Mouse (Mus musculus) intestine, embryonic 14.5 days (tissue): Measurements from ENCODE around the gene Slfn3. TPM values are rescaled to one million over a fixed set of nuclear protein-coding genes. Genes with fewer than 3 reads are reported as not detected.
"Not testable (repeated sequence)": the region's sequence is repeated elsewhere in the genome, so short reads cannot be mapped to it uniquely, and the experiment has no call there.

Source experiments
- ATAC-seq: fragments of 200-750 bp; cut with Nextera tagmentation; replicated peaks from 2 replicates; pipeline ENCODE4 v1.8.0; 2017; ENCODE audit warnings: low read depth, moderate number of reproducible peaks, moderate TSS enrichment, moderate library complexity; ENCODE audit not compliant: low FRiP score, low TSS enrichment
- DNase-seq: peaks from one replicate; pipeline ENCODE4 v3.0.0-alpha.2; 2018; ENCODE audit warnings: low spot score
- H3K27ac ChIP-seq: fragments of 300-500 bp; sonication (generic); 2 replicates; pipeline ENCODE4 v1.5.1; 2014; ENCODE audit warnings: low read depth, mild to moderate bottlenecking, control low read depth
- H3K27me3 ChIP-seq: fragments of 300-500 bp; sonication (generic); replicated peaks from 2 replicates; pipeline ENCODE4 v1.6.1; 2014; ENCODE audit warnings: low read length, control low read depth; ENCODE audit not compliant: control insufficient read depth, insufficient read depth
- H3K36me3 ChIP-seq: fragments of 300-500 bp; sonication (generic); 2 replicates; pipeline ENCODE4 v1.6.1; 2014; ENCODE audit warnings: low read length, control low read depth; ENCODE audit not compliant: control insufficient read depth, insufficient read depth
- H3K4me1 ChIP-seq: fragments of 300-500 bp; sonication (generic); replicated peaks from 2 replicates; pipeline ENCODE4 v1.6.1; 2014; ENCODE audit warnings: low read length, control low read depth, mixed read lengths; ENCODE audit not compliant: control insufficient read depth, insufficient read depth
- H3K4me2 ChIP-seq: fragments of 300-500 bp; sonication (generic); 2 replicates; pipeline ENCODE4 v1.6.1; 2014; ENCODE audit warnings: low read length
- H3K4me3 ChIP-seq: fragments of 300-500 bp; sonication (generic); 2 replicates; pipeline ENCODE4 v1.5.1; 2014; ENCODE audit warnings: low read depth, low read length, control low read depth, mixed read lengths
- H3K9ac ChIP-seq: fragments of 300-500 bp; sonication (generic); 2 replicates; pipeline ENCODE4 v1.6.1; 2014; ENCODE audit warnings: mild to moderate bottlenecking, low read length
- H3K9me3 ChIP-seq: fragments of 300-500 bp; sonication (generic); 2 replicates; pipeline ENCODE4 v1.6.1; 2016; ENCODE audit warnings: low read length, control low read depth; ENCODE audit not compliant: control insufficient read depth
- WGBS: fragments of 180-500 bp; shearing (Covaris S2); extraction: QIAGEN DNeasy Blood & Tissue Kit; methylation state at CpG from one replicate; pipeline ENCODE4 v1.1.7; 2014; 5-methylcytosine and 5-hydroxymethylcytosine counted together
- polyA plus RNA-seq: library from polyadenylated mRNA; unstranded; fragments of >200 nt; fragmentation: Nextera tagmentation; extraction: Ambion mirVana; gene quantifications from 2 replicates; pipeline ENCODE4 v1.2.1, GENCODE M21; 2014

Gene Slfn3
- polyA plus RNA-seq, 1 experiment from 2014 or later: 0.85 TPM

- DNase-seq (no peak), ATAC-seq (no peak)
- H3K27ac ChIP-seq: no peak overlapping the region
- no peak overlapping the region for H3K9ac ChIP-seq
- no peak overlapping the region for H3K4me3 ChIP-seq
- no peaks in the 10 kb centered on the region for H3K36me3 ChIP-seq
- H3K27me3 ChIP-seq: no peaks in the 10 kb centered on the region
- no peaks in the 10 kb centered on the region for H3K9me3 ChIP-seq
- 24% methylated on average over 2 of the region's 2 CpGs for WGBS
- H3K4me1 ChIP-seq: no peaks in the 10 kb centered on the region
- no peak overlapping the region for H3K4me2 ChIP-seq
Measured at GRCm38 (mm10) chr11:83239811-83240210, 48.7 kb downstream of the Slfn3 start.

GRCm38 (mm10) chr11:83257211-83257610 lies 66.1 kb downstream of the Slfn3 start:
- H3K9me3 ChIP-seq, ATAC-seq, DNase-seq, H3K4me2 ChIP-seq, H3K36me3 ChIP-seq, H3K27ac ChIP-seq, H3K4me1 ChIP-seq, H3K9ac ChIP-seq, H3K27me3 ChIP-seq, H3K4me3 ChIP-seq: not testable (repeated sequence)
- 35% methylated on average over 5 of the region's 5 CpGs for WGBS

DNA sequence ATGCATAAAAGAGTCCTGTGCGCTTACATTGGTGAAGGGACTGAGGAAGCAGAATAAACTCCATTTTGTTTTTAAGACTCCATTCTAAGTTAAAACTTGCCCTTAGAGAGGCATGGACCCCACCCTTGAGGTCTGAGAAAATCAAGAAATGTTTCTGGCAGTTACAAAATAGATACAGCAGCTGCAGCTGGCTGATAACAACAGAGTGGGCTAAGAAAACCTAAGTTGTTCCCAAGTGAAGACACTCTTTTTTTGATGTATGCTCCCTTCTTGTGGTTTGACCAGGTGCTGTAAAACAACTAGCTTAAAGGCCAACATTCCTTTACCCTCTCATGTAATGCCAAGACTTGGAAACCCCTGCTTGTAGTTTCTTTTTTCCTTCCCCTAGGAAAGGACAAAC lies 71.5 kb downstream of the Slfn3 start:
- Histone ChIP-seq H3K4me1 (no peaks in the 10 kb centered on the region), H3K36me3 (no peaks in the 10 kb centered on the region), H3K9ac (no peak overlapping the region), H3K27ac (no peak overlapping the region), H3K27me3 (no peaks in the 10 kb centered on the region), H3K4me3 (no peak overlapping the region), H3K9me3 (no peaks in the 10 kb centered on the region), H3K4me2 (no peak overlapping the region)
- ATAC-seq (no peak), DNase-seq (no peak)
- WGBS: 89% methylated on average over 1 of the region's 1 CpGs

DNA sequence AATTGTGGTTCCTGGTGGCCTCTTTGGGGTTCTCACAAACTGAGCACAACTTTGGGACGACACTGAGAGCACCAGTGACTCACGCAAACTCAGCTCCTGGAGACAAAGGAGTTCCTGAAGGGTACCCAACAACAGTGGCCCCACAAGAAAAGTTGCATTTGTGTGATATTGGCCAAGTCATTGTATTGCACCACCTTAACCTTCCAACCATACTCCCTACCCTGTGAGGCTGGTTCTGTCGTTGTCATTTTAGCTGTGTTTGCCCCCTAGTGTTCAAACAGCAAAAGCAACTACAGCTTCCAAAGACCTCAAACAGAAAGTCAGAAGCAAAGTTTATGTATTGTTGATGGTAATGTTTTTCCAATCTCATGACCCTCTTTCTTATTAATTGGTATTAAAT lies 72.0 kb downstream of the Slfn3 start:
- WGBS: 56% methylated on average over 3 of the region's 3 CpGs

More for the DNA sequence above, 72.0 kb downstream of the Slfn3 start:
- H3K4me1 ChIP-seq: no peaks in the 10 kb centered on the region
- H3K27me3 ChIP-seq: no peaks in the 10 kb centered on the region
- no peak for DNase-seq
- H3K4me2 ChIP-seq: no peak overlapping the region
- no peaks in the 10 kb centered on the region for H3K36me3 ChIP-seq
- no peak overlapping the region for H3K27ac ChIP-seq
- no peaks in the 10 kb centered on the region for H3K9me3 ChIP-seq
- no peak overlapping the region for H3K4me3 ChIP-seq
- no peak for ATAC-seq
- H3K9ac ChIP-seq: no peak overlapping the region

Other genes starting within 250 kb of the Slfn3 start
- 1.3 and 1.6 TPM in 2 replicates for gene Slfn5, start 240.0 kb upstream of the Slfn3 start, polyA plus RNA-seq
- 16.9 and 19.5 TPM in 2 replicates for gene Slfn9, start 199.5 kb upstream of the Slfn3 start, polyA plus RNA-seq
- gene Slfn8, start 170.5 kb upstream of the Slfn3 start, polyA plus RNA-seq: 0.43 and 0.51 TPM in 2 replicates
- gene Slfn2, start 126.2 kb upstream of the Slfn3 start, polyA plus RNA-seq: 4.6 and 5.4 TPM in 2 replicates
- gene Slfn1, start 74.5 kb upstream of the Slfn3 start, polyA plus RNA-seq: not detected in 2 replicates
- 0.09 and 0.27 TPM in 2 replicates for gene Slfn4, start 16.1 kb upstream of the Slfn3 start, polyA plus RNA-seq
- gene Slfn14, start 95.4 kb downstream of the Slfn3 start, polyA plus RNA-seq: 0.08 and 0.14 TPM in 2 replicates
- gene Ap2b1, start 107.7 kb downstream of the Slfn3 start, polyA plus RNA-seq: 65.1 and 68.2 TPM in 2 replicates
- 15.5 and 17.3 TPM in 2 replicates for gene Pex12, start 111.3 kb downstream of the Slfn3 start, polyA plus RNA-seq
- 1.7 and 2.3 TPM in 2 replicates for gene Rasl10b, start 217.8 kb downstream of the Slfn3 start, polyA plus RNA-seq
- 0.09 TPM in 1 of 2 replicates, not detected in the other for gene Gas2l2, start 238.1 kb downstream of the Slfn3 start, polyA plus RNA-seq
- 1.3 and 1.4 TPM in 2 replicates for gene 1700020L24Rik, start 246.3 kb downstream of the Slfn3 start, polyA plus RNA-seq